Mouse (Mus musculus) midbrain, embryonic 12.5 days (tissue): ENCODE results near the gene Cxcr5. TPM values are rescaled to one million over a fixed set of nuclear protein-coding genes. Genes with fewer than 3 reads are reported as not detected.

Experiments
- ATAC-seq: fragments of 200-750 bp; cut with Nextera tagmentation; 2 replicates; pipeline ENCODE4 v1.8.0; 2017; ENCODE audit warnings: low read depth, moderate TSS enrichment, moderate library complexity; ENCODE audit not compliant: low FRiP score
- H3K27ac ChIP-seq: fragments of 300-500 bp; sonication (generic); replicated peaks from 2 replicates; pipeline ENCODE4 v1.5.1; 2016; ENCODE audit warnings: mild to moderate bottlenecking
- H3K27me3 ChIP-seq: fragments of 300-500 bp; sonication (generic); 2 replicates; pipeline ENCODE4 v1.6.1; 2016; ENCODE audit warnings: mild to moderate bottlenecking
- H3K36me3 ChIP-seq: fragments of 300-500 bp; sonication (generic); 2 replicates; pipeline ENCODE4 v1.6.1; 2016
- H3K4me1 ChIP-seq: fragments of 300-500 bp; sonication (generic); 2 replicates; pipeline ENCODE4 v1.6.1; 2016
- H3K4me2 ChIP-seq: fragments of 300-500 bp; sonication (generic); replicated peaks from 2 replicates; pipeline ENCODE4 v1.6.1; 2016; ENCODE audit warnings: mild to moderate bottlenecking, moderate library complexity
- H3K4me3 ChIP-seq: fragments of 300-500 bp; sonication (generic); 2 replicates; pipeline ENCODE4 v1.5.1; 2016; ENCODE audit warnings: mild to moderate bottlenecking
- H3K9ac ChIP-seq: fragments of 300-500 bp; sonication (generic); replicated peaks from 2 replicates; pipeline ENCODE4 v1.6.1; 2016; ENCODE audit warnings: mild to moderate bottlenecking, moderate library complexity
- H3K9me3 ChIP-seq: fragments of 300-500 bp; sonication (generic); 2 replicates; pipeline ENCODE4 v1.6.1; 2016; ENCODE audit warnings: mild to moderate bottlenecking
- WGBS: fragments of 180-500 bp; shearing (Covaris S2); methylation state at CpG from one replicate; pipeline ENCODE4 v1.1.7; 2016; 5-methylcytosine and 5-hydroxymethylcytosine counted together
- polyA plus RNA-seq: library from polyadenylated mRNA; unstranded; fragments of >200 nt; fragmentation: Nextera tagmentation; extraction: Ambion mirVana; gene quantifications from 2 replicates; pipeline ENCODE4 v1.2.1, GENCODE M21; 2016

Gene Cxcr5
- polyA plus RNA-seq, 1 experiment from 2014 or later: not detected

- Histone ChIP-seq H3K9me3 (no peaks in the 10 kb centered on the region), H3K9ac (no peak overlapping the region), H3K27ac (no peak overlapping the region), H3K4me3 (no peak overlapping the region), H3K27me3 (peaks cover 17% of the 10 kb centered on the region), H3K36me3 (no peaks in the 10 kb centered on the region; the same call in 1 of the 2 replicates), H3K4me1 (peaks cover 91% of the 10 kb centered on the region), H3K4me2 (no peak overlapping the region)
- no peak for ATAC-seq
- 51% methylated on average over 12 of the region's 12 CpGs for WGBS
Measured at GRCm38 (mm10) chr9:44496803-44497461, 64.7 kb downstream of the Cxcr5 start.

GRCm38 (mm10) chr9:44495810-44496344, 65.8 kb downstream of the Cxcr5 start:
- no peak overlapping the region for H3K9ac ChIP-seq
- H3K4me2 ChIP-seq: no peak overlapping the region
- no peak overlapping the region for H3K27ac ChIP-seq
- H3K36me3 ChIP-seq: no peaks in the 10 kb centered on the region; the same call in 1 of the 2 replicates
- 91% methylated on average over 10 of the region's 10 CpGs for WGBS
- H3K4me3 ChIP-seq: no peak overlapping the region
- H3K27me3 ChIP-seq: peaks cover 16% of the 10 kb centered on the region; the same call in 1 of the 2 replicates
- H3K9me3 ChIP-seq: no peaks in the 10 kb centered on the region
- ATAC-seq: no peak
- peaks cover 85% of the 10 kb centered on the region for H3K4me1 ChIP-seq

GRCm38 (mm10) chr9:44494863-44495809, 66.5 kb downstream of the Cxcr5 start:
- Histone ChIP-seq H3K4me2 (no peak overlapping the region), H3K9me3 (no peaks in the 10 kb centered on the region), H3K4me1 (peaks cover 85% of the 10 kb centered on the region), H3K9ac (no peak overlapping the region), H3K27ac (no peak overlapping the region), H3K36me3 (no peaks in the 10 kb centered on the region), H3K4me3 (no peak overlapping the region), H3K27me3 (peaks cover 12% of the 10 kb centered on the region; the same call in 1 of the 2 replicates)
- 41% methylated on average over 8 of the region's 9 CpGs for WGBS
- ATAC-seq: no peak

- Histone ChIP-seq H3K9me3 (no peaks in the 10 kb centered on the region), H3K27me3 (peaks cover 12% of the 10 kb centered on the region; the same call in 1 of the 2 replicates), H3K9ac (peak overlapping the region; percentile 28; the same call in 1 of the 2 replicates), H3K27ac (0 out of 2 replicates have a peak overlapping the region, but pooled peaks have one; percentile 1), H3K4me3 (no peak overlapping the region), H3K36me3 (no peaks in the 10 kb centered on the region), H3K4me1 (peaks cover 85% of the 10 kb centered on the region), H3K4me2 (peak overlapping the region; percentile 23; the same call in 1 of the 2 replicates)
- no peak for ATAC-seq
- 13% methylated on average over 11 of the region's 11 CpGs for WGBS
Measured at GRCm38 (mm10) chr9:44494261-44494862, 67.3 kb downstream of the Cxcr5 start.

GRCm38 (mm10) chr9:44492631-44493461, 68.8 kb downstream of the Cxcr5 start:
- H3K4me2 ChIP-seq: no peak overlapping the region
- peaks cover 85% of the 10 kb centered on the region for H3K4me1 ChIP-seq
- 61% methylated on average over 17 of the region's 17 CpGs for WGBS

GRCm38 (mm10) chr9:44491351-44491750, 70.3 kb downstream of the Cxcr5 start:
- Histone ChIP-seq H3K9me3 (no peaks in the 10 kb centered on the region), H3K4me1 (peaks cover 85% of the 10 kb centered on the region), H3K4me3 (no peak overlapping the region), H3K4me2 (no peak overlapping the region), H3K27ac (no peak overlapping the region), H3K9ac (no peak overlapping the region), H3K36me3 (no peaks in the 10 kb centered on the region), H3K27me3 (0 out of 2 replicates have a peak, but pooled peaks cover 3% of the 10 kb centered on the region)
- WGBS: 82% methylated on average over 10 of the region's 10 CpGs
- no peak for ATAC-seq

More at GRCm38 (mm10) chr9:44492631-44493461, 68.8 kb downstream of the Cxcr5 start:
- H3K4me3 ChIP-seq: no peak overlapping the region
- no peak for ATAC-seq
- H3K9me3 ChIP-seq: no peaks in the 10 kb centered on the region
- peak overlapping the region; percentile 13; the same call in 1 of the 2 replicates for H3K9ac ChIP-seq
- no peaks in the 10 kb centered on the region for H3K36me3 ChIP-seq
- no peak overlapping the region for H3K27ac ChIP-seq
- peaks cover 11% of the 10 kb centered on the region; the same call in 1 of the 2 replicates for H3K27me3 ChIP-seq

- H3K27me3 ChIP-seq: 0 out of 2 replicates have a peak, but pooled peaks cover 3% of the 10 kb centered on the region
- H3K9ac ChIP-seq: no peak overlapping the region
- H3K4me3 ChIP-seq: peak overlapping the region; percentile 18; the same call in 1 of the 2 replicates
- no peak for ATAC-seq
- H3K36me3 ChIP-seq: no peaks in the 10 kb centered on the region
- 12% methylated on average over 17 of the region's 17 CpGs for WGBS
- H3K4me1 ChIP-seq: peaks cover 92% of the 10 kb centered on the region
- peak overlapping the region; percentile 87 for H3K4me2 ChIP-seq
- peak overlapping the region; percentile 68; the same call in 1 of the 2 replicates for H3K27ac ChIP-seq
- no peaks in the 10 kb centered on the region for H3K9me3 ChIP-seq
Measured at GRCm38 (mm10) chr9:44490086-44490967, 71.3 kb downstream of the Cxcr5 start.

GRCm38 (mm10) chr9:44489651-44490085, 72.0 kb downstream of the Cxcr5 start:
- H3K9me3 ChIP-seq: no peaks in the 10 kb centered on the region
- H3K4me3 ChIP-seq: peak overlapping the region; percentile 18
- 0 out of 2 replicates have a peak, but pooled peaks cover 3% of the 10 kb centered on the region for H3K27me3 ChIP-seq
- WGBS: 1% methylated on average over 17 of the region's 17 CpGs
- H3K27ac ChIP-seq: peak overlapping the region; percentile 68; the same call in 1 of the 2 replicates
- no peaks in the 10 kb centered on the region for H3K36me3 ChIP-seq
- peak overlapping the region; percentile 52 for H3K9ac ChIP-seq
- H3K4me1 ChIP-seq: peaks cover 92% of the 10 kb centered on the region
- peak overlapping the region; percentile 87 for H3K4me2 ChIP-seq
- ATAC-seq: no peak

GRCm38 (mm10) chr9:44488855-44489381, 72.8 kb downstream of the Cxcr5 start:
- WGBS: 2% methylated on average over 5 of the region's 5 CpGs
- Histone ChIP-seq H3K4me2 (peak overlapping the region; percentile 87), H3K4me1 (peaks cover 92% of the 10 kb centered on the region), H3K27ac (peak overlapping the region; percentile 68), H3K36me3 (no peaks in the 10 kb centered on the region), H3K9ac (peak overlapping the region; percentile 52), H3K4me3 (peak overlapping the region; percentile 18; the same call in 1 of the 2 replicates), H3K27me3 (peaks cover 3% of the 10 kb centered on the region; the same call in 1 of the 2 replicates), H3K9me3 (no peaks in the 10 kb centered on the region)
- no peak for ATAC-seq

- 23% methylated on average over 8 of the region's 8 CpGs for WGBS
- Histone ChIP-seq H3K27me3 (peaks cover 3% of the 10 kb centered on the region; the same call in 1 of the 2 replicates), H3K4me2 (peak overlapping the region; percentile 87), H3K9me3 (no peaks in the 10 kb centered on the region), H3K4me1 (peaks cover 91% of the 10 kb centered on the region), H3K36me3 (no peaks in the 10 kb centered on the region), H3K4me3 (peak overlapping the region; percentile 18; the same call in 1 of the 2 replicates), H3K27ac (peak overlapping the region; percentile 68), H3K9ac (peak overlapping the region; percentile 52)
- no peak for ATAC-seq
Measured at GRCm38 (mm10) chr9:44488416-44488815, 73.3 kb downstream of the Cxcr5 start.
